Mouse (Mus musculus) heart, adult 2 months (tissue): ENCODE results near the gene Vps8.

ENCODE experiments used
- CTCF ChIP-seq: fragments of 200-600 bp; IDR thresholded peaks from 2 replicates; pipeline ENCODE4 v1.8.1; 2022; ENCODE audit warnings: antibody characterized with exemption, mild to moderate bottlenecking, moderate library complexity
- EP300 ChIP-seq: fragments of 200-500 bp; IDR thresholded peaks from 2 replicates; pipeline ENCODE4 v1.6.1; 2011; ENCODE audit warnings: low read depth, low read length, control low read depth; ENCODE audit not compliant: insufficient read depth

- TF ChIP-seq EP300 = no peak
- no peak for TF ChIP-seq CTCF
These were observed 231.5 kb downstream of the Vps8 start for GRCm38 (mm10) chr16:21654384-21654783.
